Mouse (Mus musculus) G1E-ER4 (cell line): ENCODE results near the gene Kif26b. TPM values are rescaled to one million over a fixed set of nuclear protein-coding genes. Genes with fewer than 3 reads are reported as not detected.

Experiments
- GATA1 ChIP-seq: IDR thresholded peaks from one replicate; pipeline ENCODE4 v1.8.0; 2012; ENCODE audit warnings: low read length, inconsistent platforms
- polyA plus RNA-seq: library from polyadenylated mRNA; stranded (reverse); fragments of >175 nt; gene quantifications from 2 replicates; pipeline ENCODE4 v1.2.3, GENCODE M21; 2012

Kif26b gene
- polyA plus RNA-seq, 1 experiment, result 0.01 TPM

GRCm38 (mm10) chr1:178563834-178564233 is 34.9 kb downstream of the Kif26b start:
- TF ChIP-seq GATA1, result no peak

DNA sequence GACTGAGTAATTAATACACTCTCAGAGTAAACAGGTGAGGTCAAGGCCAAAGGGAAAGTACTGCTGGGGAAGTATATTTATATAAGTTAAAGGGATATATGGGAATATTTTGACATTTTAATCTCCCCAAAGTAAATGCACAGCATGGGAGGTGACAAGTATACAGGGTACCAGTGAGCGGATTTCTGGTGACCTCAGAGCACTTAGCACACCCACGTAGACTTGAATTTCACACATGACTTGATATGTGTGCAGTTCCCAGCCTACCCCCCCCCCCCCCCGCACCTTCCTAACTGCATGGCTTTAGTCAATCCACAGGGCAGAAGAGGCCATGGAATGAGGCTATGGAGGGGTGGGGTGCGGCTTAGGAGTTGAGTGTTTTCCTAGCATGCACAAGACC is 35.9 kb downstream of the Kif26b start:
- no peak for TF ChIP-seq GATA1

DNA sequence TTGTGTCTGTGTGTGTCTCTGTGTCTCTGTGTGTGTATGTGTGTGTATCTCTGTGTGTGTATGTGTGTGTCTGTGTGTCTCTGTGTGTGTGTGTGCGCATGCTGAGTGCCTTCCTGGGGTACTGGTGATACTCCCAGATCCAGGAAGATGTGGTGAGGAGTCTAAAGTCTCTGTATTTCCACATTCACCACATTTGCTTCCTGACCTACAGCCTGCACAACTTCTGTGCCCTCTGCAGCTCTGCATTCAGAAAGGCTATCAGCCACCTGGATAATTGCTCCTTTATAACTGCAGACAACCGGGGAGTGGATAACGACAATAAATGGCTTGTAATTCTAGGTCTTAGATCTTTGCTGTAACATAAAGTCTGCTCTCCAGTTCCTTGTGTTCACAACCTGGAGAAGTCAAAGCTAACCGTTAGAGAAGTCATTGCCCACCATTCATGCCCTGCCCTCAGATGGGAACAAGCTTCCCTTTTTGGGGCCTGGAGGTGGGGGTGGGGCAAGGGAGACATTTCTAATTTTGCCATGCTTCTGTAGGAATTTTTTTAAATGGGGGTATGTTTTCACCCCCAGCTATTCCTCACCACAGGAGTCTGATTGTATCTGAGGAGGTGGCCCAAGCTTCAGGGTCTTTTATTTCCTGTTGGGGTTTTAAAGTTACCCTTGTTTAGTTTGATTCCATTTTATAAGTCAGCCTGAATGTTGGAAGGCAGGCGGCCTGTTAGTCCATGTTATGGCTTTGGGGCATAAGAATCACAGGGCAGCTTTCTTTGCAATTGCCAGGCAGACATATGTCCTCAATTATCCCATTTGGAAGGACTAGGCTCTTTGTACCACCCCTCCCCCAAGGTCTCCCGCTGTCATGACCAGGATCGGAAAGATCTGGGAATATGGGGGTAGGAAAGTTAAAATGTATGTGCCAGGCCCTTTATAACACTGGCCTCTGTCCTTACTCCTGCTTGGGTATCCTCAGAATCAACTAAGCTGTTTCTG is 39.9 kb downstream of the Kif26b start:
- no peak for TF ChIP-seq GATA1

GRCm38 (mm10) chr1:178571009-178571408 is 42.1 kb downstream of the Kif26b start:
- TF ChIP-seq GATA1, result no peak

GRCm38 (mm10) chr1:178571885-178572444 is 43.0 kb downstream of the Kif26b start:
- TF ChIP-seq GATA1, result no peak

GRCm38 (mm10) chr1:178573406-178574032 is 44.6 kb downstream of the Kif26b start:
- TF ChIP-seq GATA1, result no peak

- no peak for TF ChIP-seq GATA1
Observed at GRCm38 (mm10) chr1:178575706-178576105, 46.8 kb downstream of the Kif26b start.

DNA sequence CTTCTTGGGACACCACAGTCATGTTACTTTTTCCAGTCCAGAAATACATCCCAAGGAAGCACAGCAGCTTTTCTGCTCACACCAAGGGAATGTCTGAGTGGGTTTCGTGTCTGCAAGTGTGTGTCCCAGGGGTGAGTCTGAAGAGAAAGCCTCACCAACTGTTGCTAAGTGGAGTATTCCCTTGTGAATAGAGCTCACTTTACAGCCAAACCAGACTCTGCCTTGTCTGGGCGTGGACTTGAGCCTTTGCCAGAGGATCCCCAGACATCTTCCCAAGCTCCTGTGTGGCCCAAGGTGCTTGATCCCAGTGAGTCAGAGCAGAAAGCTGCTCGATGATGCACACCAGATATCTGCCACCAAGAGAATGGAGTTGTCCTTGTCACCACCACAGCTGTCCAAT is 48.0 kb downstream of the Kif26b start:
- TF ChIP-seq GATA1, result no peak

DNA sequence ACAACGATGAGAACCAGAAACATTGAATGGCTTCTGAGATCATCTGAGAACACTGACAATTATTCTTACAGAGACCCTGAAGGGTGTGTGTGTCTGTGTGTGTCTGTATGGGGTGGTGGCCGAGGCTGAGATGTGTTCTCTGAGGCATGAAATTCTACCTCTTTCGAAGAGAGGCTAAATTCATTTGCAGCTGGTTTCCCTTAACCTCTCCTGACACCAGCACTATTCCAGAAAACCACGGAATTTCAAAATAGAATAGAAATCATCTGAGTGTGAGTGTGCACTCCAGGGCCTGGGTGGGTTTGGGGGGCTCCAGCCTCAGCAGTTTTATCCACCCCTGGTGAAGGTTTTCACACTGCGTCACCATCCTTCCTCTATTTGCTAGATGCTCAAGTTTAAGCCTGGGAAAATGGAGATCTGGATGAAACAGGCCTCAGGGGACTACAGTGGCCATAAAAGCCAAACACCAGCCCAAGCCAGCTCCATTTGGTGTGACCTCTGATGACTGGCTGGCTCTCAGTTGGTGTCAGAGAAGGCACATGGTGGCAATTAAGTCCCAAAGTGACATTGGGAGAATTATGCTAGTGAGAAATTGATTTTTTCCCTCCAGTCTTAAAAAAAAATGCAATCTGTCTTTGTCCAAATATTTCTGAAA is 56.6 kb downstream of the Kif26b start:
- no peak for TF ChIP-seq GATA1

- TF ChIP-seq GATA1, result no peak
Observed at GRCm38 (mm10) chr1:178590229-178591171, 61.6 kb downstream of the Kif26b start.

GRCm38 (mm10) chr1:178597113-178597512 is 68.2 kb downstream of the Kif26b start:
- TF ChIP-seq GATA1, result no peak

GRCm38 (mm10) chr1:178597757-178598156 is 68.8 kb downstream of the Kif26b start:
- no peak for TF ChIP-seq GATA1

DNA sequence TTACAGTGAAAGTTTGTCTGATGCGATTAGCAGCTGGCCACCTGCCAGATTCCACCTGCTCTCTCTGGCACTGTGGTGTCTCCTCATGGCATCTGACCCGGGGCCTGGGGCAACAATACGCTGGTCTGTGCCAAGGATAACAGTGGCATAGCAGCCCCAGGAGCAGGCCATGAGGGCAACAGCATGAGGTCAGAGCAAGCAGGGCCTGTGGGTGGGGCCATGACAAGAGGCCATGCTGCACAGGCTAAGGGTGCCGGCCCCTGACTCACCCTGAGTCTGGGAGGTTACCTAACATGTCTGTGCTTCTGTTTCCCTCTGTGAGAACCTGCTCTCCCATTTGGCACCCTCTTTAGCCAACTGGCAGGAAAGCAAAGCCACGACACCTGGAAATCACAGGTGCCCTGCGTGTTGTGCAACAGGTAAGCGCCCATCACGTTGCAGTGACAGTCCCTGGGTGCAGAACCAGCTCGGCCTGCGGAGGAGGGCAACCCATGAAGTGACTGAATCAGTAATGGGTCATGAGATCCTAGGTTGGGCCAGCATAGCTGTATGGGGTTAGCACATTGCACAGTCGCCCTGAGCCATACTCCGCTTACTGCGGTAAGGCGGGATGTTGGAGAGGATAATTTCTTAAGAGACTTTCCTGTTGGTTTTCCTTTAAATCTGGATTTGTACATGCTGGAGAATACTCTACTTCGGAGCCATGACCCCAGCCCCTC is 72.1 kb downstream of the Kif26b start:
- no peak for TF ChIP-seq GATA1

- TF ChIP-seq GATA1, result no peak
Observed at GRCm38 (mm10) chr1:178609151-178609775, 80.3 kb downstream of the Kif26b start.

DNA sequence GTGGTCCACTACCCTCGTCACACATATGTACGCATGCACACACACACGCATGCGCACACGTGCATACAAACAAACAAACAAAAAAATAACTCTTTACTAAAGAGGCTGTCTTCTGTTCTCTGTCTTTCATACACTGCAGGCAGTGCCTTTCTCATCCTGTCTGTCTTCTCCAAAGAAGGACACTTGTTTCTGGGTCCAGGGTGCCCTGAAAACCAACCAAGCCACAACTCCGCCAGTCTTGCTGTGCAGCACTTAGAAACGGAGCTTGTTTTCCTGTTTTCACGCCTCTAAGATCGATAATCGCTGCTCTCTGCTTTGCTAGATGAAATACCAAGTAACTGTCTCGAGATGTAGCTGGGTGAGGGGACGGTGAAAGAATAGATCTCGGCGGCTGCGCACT is 82.6 kb downstream of the Kif26b start:
- no peak for TF ChIP-seq GATA1
